Mouse (Mus musculus) embryonic facial prominence, embryonic 11.5 days (tissue): ENCODE results near the gene Wdr95. TPM values are rescaled to one million over a fixed set of nuclear protein-coding genes. Genes with fewer than 3 reads are reported as not detected.
A peak's percentile ranks its signal among the peaks of the same experiment; 100 is the strongest.
"Not testable (repeated sequence)": the region's sequence is repeated elsewhere in the genome, so short reads cannot be mapped to it uniquely, and the experiment has no call there.

ENCODE experiments used
- ATAC-seq: fragments of 200-750 bp; cut with Nextera tagmentation; replicated peaks from 2 replicates; pipeline ENCODE4 v1.8.0; 2017; ENCODE audit warnings: low read depth; ENCODE audit not compliant: insufficient number of reproducible peaks, low FRiP score, low TSS enrichment
- DNase-seq: peaks from one replicate; pipeline ENCODE4 v3.0.0-alpha.2; 2015; ENCODE audit warnings: low spot score
- H3K27ac ChIP-seq: fragments of 300-500 bp; sonication (generic); replicated peaks from 2 replicates; pipeline ENCODE4 v1.5.1; 2014; ENCODE audit warnings: mild to moderate bottlenecking, low read depth, low read length, control low read depth
- H3K27me3 ChIP-seq: fragments of 300-500 bp; sonication (generic); 2 replicates; pipeline ENCODE4 v1.6.1; 2014; ENCODE audit warnings: mild to moderate bottlenecking, low read length, moderate library complexity, mixed read lengths; ENCODE audit not compliant: control insufficient read depth, insufficient read depth
- H3K36me3 ChIP-seq: fragments of 300-500 bp; sonication (generic); replicated peaks from 2 replicates; pipeline ENCODE4 v1.6.1; 2014; ENCODE audit warnings: low read depth, mild to moderate bottlenecking, low read length, moderate library complexity, mixed read lengths; ENCODE audit not compliant: control insufficient read depth, insufficient read depth
- H3K4me1 ChIP-seq: fragments of 300-500 bp; sonication (generic); 2 replicates; pipeline ENCODE4 v1.6.1; 2014; ENCODE audit warnings: low read length, mixed read lengths; ENCODE audit not compliant: control insufficient read depth, insufficient read depth
- H3K4me2 ChIP-seq: fragments of 300-500 bp; sonication (generic); 2 replicates; pipeline ENCODE4 v1.6.1; 2014; ENCODE audit warnings: low read depth, mild to moderate bottlenecking, control low read depth, low read length, moderate library complexity
- H3K4me3 ChIP-seq: fragments of 300-500 bp; sonication (generic); 2 replicates; pipeline ENCODE4 v1.5.1; 2014; ENCODE audit warnings: low read depth, low read length, control low read depth
- H3K9ac ChIP-seq: fragments of 300-500 bp; sonication (generic); replicated peaks from 2 replicates; pipeline ENCODE4 v1.6.1; 2014; ENCODE audit warnings: mild to moderate bottlenecking, control low read depth, low read length
- H3K9me3 ChIP-seq: fragments of 300-500 bp; sonication (generic); replicated peaks from 2 replicates; pipeline ENCODE4 v1.6.1; 2016; ENCODE audit warnings: mild to moderate bottlenecking, low read length, inconsistent platforms, mixed read lengths; ENCODE audit not compliant: control insufficient read depth
- WGBS: fragments of 180-500 bp; shearing (Covaris S2); extraction: QIAGEN DNeasy Blood & Tissue Kit; methylation state at CpG from one replicate; pipeline ENCODE4 v1.1.7; 2014; 5-methylcytosine and 5-hydroxymethylcytosine counted together
- polyA plus RNA-seq: library from polyadenylated mRNA; unstranded; fragments of >200 nt; fragmentation: Nextera tagmentation; extraction: Ambion mirVana; gene quantifications from 2 replicates; pipeline ENCODE4 v1.2.1, GENCODE M21; 2014

Gene Wdr95
- polyA plus RNA-seq, 1 experiment from 2014 or later: not detected

DNA sequence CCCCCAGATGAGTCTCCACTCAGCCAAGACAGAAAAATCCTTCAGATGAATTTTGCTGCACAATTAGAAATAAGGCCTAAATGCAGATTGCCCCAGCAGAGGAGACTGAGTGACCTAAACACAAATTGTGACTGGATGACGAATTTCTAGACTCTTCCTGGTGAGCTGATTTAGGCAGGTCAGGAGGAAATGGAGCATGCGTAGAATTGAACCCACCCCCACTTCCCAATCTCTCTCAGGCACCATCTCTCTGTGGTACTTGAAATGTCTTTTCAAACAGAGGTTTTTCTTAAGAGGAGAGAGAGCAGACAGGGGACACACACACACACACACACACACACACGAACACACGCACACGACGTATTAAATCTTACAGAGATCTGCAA lies 4.6 kb upstream of the Wdr95 start:
- Histone ChIP-seq H3K36me3 (no peaks in the 10 kb centered on the region), H3K4me3 (no peak overlapping the region), H3K27me3 (no peaks in the 10 kb centered on the region), H3K9me3 (no peaks in the 10 kb centered on the region), H3K4me2 (no peak overlapping the region), H3K4me1 (peaks cover 3% of the 10 kb centered on the region; the same call in 1 of the 2 replicates), H3K9ac (no peak overlapping the region), H3K27ac (no peak overlapping the region)
- 79% methylated on average over 6 of the region's 6 CpGs for WGBS
- no peak for ATAC-seq
- no peak for DNase-seq

DNA sequence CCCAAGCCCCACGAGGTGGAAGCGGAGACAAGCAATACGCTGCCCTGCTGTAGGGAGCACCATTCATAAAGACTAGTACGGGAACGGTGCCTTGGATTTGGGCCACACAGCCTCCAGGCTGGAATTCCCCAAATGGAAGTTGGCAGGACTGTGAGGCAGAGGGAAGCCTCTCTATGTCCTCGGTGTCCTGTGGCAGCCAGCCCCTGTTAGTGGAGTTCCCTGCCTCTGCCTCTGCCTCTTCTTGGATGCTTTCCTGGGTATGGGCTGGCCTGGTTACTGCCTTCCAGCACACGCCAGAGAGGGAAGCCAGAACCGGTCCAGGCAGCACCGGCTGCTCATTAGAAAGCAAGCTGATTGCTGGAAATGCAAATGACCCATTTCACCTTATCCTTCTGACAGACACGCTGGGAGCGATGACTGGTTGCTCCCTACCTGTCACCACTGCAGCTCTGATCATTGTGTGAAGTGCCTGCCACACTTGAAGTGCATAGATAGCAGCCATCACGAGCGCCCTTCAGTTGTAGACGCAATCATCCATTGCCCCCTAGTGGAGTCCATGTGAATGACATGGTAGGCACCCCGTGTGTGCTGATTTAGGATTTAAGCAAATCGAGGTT lies 4.1 kb upstream of the Wdr95 start:
- H3K27ac ChIP-seq: no peak overlapping the region
- H3K4me2 ChIP-seq: no peak overlapping the region
- no peaks in the 10 kb centered on the region for H3K36me3 ChIP-seq
- DNase-seq (peak; percentile 93), ATAC-seq (peak; percentile 45; the same call in 1 of the 2 replicates)
- no peak overlapping the region; the same call in 1 of the 2 replicates for H3K9ac ChIP-seq
- H3K9me3 ChIP-seq: no peaks in the 10 kb centered on the region
- H3K27me3 ChIP-seq: no peaks in the 10 kb centered on the region
- no peak overlapping the region for H3K4me3 ChIP-seq
- peaks cover 3% of the 10 kb centered on the region; the same call in 1 of the 2 replicates for H3K4me1 ChIP-seq
- 35% methylated on average over 16 of the region's 16 CpGs for WGBS

DNA sequence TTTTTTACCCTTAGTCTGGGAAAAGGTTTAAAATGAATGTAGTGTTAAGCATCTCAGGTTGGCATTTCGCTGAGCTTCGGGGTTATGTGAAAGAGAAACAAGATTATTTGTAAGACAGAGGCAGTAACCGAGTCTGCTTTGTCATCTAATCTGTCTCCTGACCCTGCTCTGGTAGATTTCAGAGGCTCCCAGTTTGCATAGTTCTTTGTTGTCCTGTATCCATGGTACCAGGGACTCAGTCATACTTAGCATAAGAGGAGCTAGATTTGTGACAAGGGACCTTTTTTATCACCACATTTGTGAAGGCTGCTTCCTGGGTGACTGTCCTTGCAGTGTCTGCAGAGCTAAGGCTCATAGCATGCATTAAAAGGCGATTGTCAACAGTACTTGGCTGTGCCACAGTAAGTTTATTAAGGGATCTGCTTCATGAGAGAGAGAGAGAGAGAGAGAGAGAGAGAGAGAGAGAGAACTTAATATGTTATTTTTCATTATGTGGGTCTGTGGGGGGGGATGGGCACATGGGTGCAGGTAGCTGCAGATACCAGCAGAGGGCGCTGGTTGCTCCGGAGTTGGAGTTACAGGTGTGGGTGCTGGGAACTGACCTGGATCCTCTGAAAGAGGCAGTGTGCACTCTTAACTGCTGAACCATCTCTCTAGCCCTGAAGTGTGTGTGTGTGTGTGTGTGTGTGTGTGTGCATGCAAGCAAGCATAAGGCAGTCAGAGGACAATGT lies 3.3 kb upstream of the Wdr95 start:
- Histone ChIP-seq H3K4me1 (peaks cover 3% of the 10 kb centered on the region; the same call in 1 of the 2 replicates), H3K9ac (no peak overlapping the region), H3K4me3 (no peak overlapping the region), H3K27ac (no peak overlapping the region), H3K27me3 (no peaks in the 10 kb centered on the region), H3K36me3 (no peaks in the 10 kb centered on the region), H3K4me2 (no peak overlapping the region), H3K9me3 (no peaks in the 10 kb centered on the region)
- WGBS: 45% methylated on average over 6 of the region's 6 CpGs
- DNase-seq (no peak), ATAC-seq (no peak)

DNA sequence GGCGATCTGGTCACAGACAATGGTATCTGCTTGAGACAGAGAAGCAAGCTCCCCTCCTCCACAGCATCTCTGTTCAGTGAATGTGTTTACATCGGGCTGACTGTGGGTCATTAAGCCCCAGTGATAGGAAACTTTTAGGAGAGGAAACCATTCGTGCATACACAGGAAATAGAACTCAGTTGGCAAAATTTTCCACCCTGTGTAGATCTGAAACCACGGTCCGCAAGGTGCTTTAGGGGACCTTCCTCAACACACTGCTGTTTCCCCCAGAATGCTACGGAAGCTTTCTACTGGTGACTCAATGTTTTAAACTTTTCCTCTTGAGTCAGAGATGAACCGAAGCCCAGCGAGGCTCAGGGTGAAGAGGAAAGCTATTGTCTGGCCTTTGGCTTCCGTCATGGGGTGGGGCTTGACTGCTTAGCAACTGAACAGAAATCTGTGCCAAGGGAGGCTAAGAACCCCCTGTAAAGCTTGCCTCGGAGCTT lies 2.0 kb upstream of the Wdr95 start:
- Histone ChIP-seq H3K4me3 (no peak overlapping the region), H3K4me2 (no peak overlapping the region), H3K4me1 (peaks cover 3% of the 10 kb centered on the region; the same call in 1 of the 2 replicates), H3K9me3 (no peaks in the 10 kb centered on the region), H3K27me3 (no peaks in the 10 kb centered on the region), H3K36me3 (no peaks in the 10 kb centered on the region), H3K27ac (no peak overlapping the region), H3K9ac (no peak overlapping the region; the same call in 1 of the 2 replicates)
- WGBS: 60% methylated on average over 10 of the region's 10 CpGs
- ATAC-seq (no peak), DNase-seq (no peak)

DNA sequence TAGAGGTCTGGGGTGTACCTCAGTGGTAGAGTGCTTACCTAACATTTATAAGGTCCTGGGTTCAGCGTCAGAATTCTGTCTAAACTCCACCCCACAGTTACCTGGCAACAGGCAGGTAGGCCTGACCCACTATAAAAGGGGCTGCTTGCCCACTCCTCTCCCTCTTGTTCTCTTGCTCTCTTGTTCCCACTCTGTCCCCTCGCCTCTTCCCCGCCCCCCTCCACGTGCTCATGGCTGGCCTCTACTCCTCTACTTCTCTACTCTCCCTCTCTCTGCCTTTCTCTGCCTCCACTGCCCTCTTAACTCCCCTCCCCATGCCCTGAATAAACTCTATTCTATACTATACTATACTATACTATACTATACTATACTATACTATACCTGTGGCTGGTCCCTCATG lies 1.2 kb upstream of the Wdr95 start:
- not testable (repeated sequence) for H3K27ac ChIP-seq, H3K9me3 ChIP-seq, H3K27me3 ChIP-seq, H3K9ac ChIP-seq, H3K4me3 ChIP-seq, DNase-seq, H3K36me3 ChIP-seq, H3K4me2 ChIP-seq, H3K4me1 ChIP-seq, ATAC-seq
- 78% methylated on average over 4 of the region's 4 CpGs for WGBS

DNA sequence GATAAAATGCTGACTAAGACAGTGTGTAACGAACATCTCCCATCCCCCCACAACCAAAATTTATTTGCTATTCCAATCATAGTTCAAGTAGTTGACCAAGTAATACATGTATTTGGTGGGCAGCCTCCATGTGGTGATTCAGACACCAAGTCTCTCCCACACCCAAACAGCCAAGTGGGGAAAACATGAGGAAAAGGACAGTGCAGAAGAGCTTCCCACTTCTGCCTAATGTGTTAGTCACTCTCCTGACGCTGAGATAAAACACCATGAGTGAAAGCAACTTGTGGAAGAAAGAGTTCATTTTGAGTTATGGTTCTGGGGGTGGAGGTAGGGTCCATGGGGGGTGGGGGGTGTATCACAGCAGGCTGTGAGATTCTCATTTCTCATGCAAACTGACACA lies 5.4 kb downstream of the Wdr95 start:
- Histone ChIP-seq H3K36me3 (no peaks in the 10 kb centered on the region), H3K4me1 (no peaks in the 10 kb centered on the region), H3K4me2 (no peak overlapping the region), H3K27ac (no peak overlapping the region), H3K9me3 (no peaks in the 10 kb centered on the region), H3K4me3 (no peak overlapping the region), H3K27me3 (no peaks in the 10 kb centered on the region), H3K9ac (no peak overlapping the region)
- 97% methylated on average over 2 of the region's 2 CpGs for WGBS
- DNase-seq (no peak), ATAC-seq (no peak)

DNA sequence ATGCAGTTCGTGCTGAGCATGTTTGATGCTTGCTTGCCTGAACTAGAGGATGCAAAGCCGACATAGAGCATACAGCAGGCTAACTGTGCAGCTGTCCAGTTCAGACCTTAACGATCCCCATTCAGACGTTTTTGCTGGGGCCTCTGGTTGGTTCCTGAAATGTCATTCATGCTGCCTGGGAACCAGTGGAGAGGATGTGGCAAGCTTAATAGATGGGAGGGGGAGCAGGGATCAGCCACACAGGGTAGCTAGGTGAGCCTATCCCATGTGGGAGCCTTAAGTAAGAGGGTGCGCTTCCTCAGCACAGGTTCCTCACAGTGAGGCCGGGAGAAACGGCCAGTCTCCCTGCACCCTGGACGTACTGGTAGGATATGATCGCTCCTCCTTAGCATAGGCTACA lies 7.5 kb downstream of the Wdr95 start:
- 74% methylated on average over 9 of the region's 9 CpGs for WGBS
- Histone ChIP-seq H3K9me3 (no peaks in the 10 kb centered on the region), H3K4me2 (no peak overlapping the region), H3K4me3 (no peak overlapping the region), H3K4me1 (no peaks in the 10 kb centered on the region), H3K9ac (no peak overlapping the region), H3K27ac (no peak overlapping the region), H3K36me3 (no peaks in the 10 kb centered on the region), H3K27me3 (no peaks in the 10 kb centered on the region)
- DNase-seq (no peak), ATAC-seq (no peak)
